Mouse (Mus musculus) CH12.LX (cell line): ENCODE data around the gene Polr3gl.

ENCODE experiments used
- EP300 ChIP-seq: IDR thresholded peaks from 2 replicates; pipeline ENCODE4 v1.6.1; 2011; ENCODE audit warnings: low read length, improper control_type of control experiment
- MAFK ChIP-seq: IDR thresholded peaks from 2 replicates; pipeline ENCODE4 v1.6.1; 2011; ENCODE audit warnings: low read length, improper control_type of control experiment; ENCODE audit not compliant: insufficient replicate concordance
- PAX5 ChIP-seq: IDR thresholded peaks from 2 replicates; pipeline ENCODE4 v1.6.1; 2012; ENCODE audit warnings: low read length, inconsistent platforms, mixed read lengths

GRCm38 (mm10) chr3:96551890-96552289 lies 42.1 kb downstream of the Polr3gl start:
- TF ChIP-seq EP300 (no peak), MAFK (no peak), PAX5 (no peak)
